Mouse (Mus musculus): ENCODE data around the gene Dera.

The Dera gene

GRCm38 (mm10) chr6:137756310-137756709 is 2.0 kb downstream of the Dera start:
- in situ Hi-C loops (cut with MboI, MseI), result no loop called here

- in situ Hi-C loops (cut with MboI, MseI), result no loop called here
These were observed 3.5 kb downstream of the Dera start for GRCm38 (mm10) chr6:137757891-137758290.

GRCm38 (mm10) chr6:137759681-137760080 is 5.3 kb downstream of the Dera start:
- in situ Hi-C loops (cut with MboI, MseI), result no loop called here

GRCm38 (mm10) chr6:137760966-137761365 is 6.6 kb downstream of the Dera start:
- in situ Hi-C loops (cut with MboI, MseI), result no loop called here

- in situ Hi-C loops (cut with MboI, MseI), result no loop called here
These were observed 10.3 kb downstream of the Dera start for GRCm38 (mm10) chr6:137764572-137765210.

- in situ Hi-C loops (cut with MboI, MseI), result no loop called here
These were observed 11.8 kb downstream of the Dera start for GRCm38 (mm10) chr6:137766177-137766576.

- in situ Hi-C loops (cut with MboI, MseI), result no loop called here
These were observed 17.4 kb downstream of the Dera start for GRCm38 (mm10) chr6:137771621-137772250.

- in situ Hi-C loops (cut with MboI, MseI), result no loop called here
These were observed 18.7 kb downstream of the Dera start for GRCm38 (mm10) chr6:137772918-137773636.

GRCm38 (mm10) chr6:137773637-137774028 is 19.3 kb downstream of the Dera start:
- in situ Hi-C loops (cut with MboI, MseI), result no loop called here

GRCm38 (mm10) chr6:137774166-137774565 is 19.8 kb downstream of the Dera start:
- in situ Hi-C loops (cut with MboI, MseI), result no loop called here

GRCm38 (mm10) chr6:137775159-137775558 is 20.8 kb downstream of the Dera start:
- in situ Hi-C loops (cut with MboI, MseI), result no loop called here

GRCm38 (mm10) chr6:137776981-137777380 is 22.6 kb downstream of the Dera start:
- in situ Hi-C loops (cut with MboI, MseI), result no loop called here

- in situ Hi-C loops (cut with MboI, MseI), result no loop called here
These were observed 29.7 kb downstream of the Dera start for GRCm38 (mm10) chr6:137783899-137784637.

- in situ Hi-C loops (cut with MboI, MseI), result no loop called here
These were observed 34.7 kb downstream of the Dera start for GRCm38 (mm10) chr6:137788976-137789590.

GRCm38 (mm10) chr6:137789658-137790057 is 35.3 kb downstream of the Dera start:
- in situ Hi-C loops (cut with MboI, MseI), result no loop called here

GRCm38 (mm10) chr6:137795494-137795893 is 41.1 kb downstream of the Dera start:
- in situ Hi-C loops (cut with MboI, MseI), result no loop called here

GRCm38 (mm10) chr6:137796596-137797567 is 42.5 kb downstream of the Dera start:
- in situ Hi-C loops (cut with MboI, MseI), result no loop called here

- in situ Hi-C loops (cut with MboI, MseI), result no loop called here
These were observed 44.9 kb downstream of the Dera start for GRCm38 (mm10) chr6:137799253-137799652.

GRCm38 (mm10) chr6:137803456-137804005 is 49.2 kb downstream of the Dera start:
- in situ Hi-C loops (cut with MboI, MseI), result no loop called here

GRCm38 (mm10) chr6:137804121-137804520 is 49.8 kb downstream of the Dera start:
- in situ Hi-C loops (cut with MboI, MseI), result no loop called here

All from regulatory T cell (primary cell).